Mouse (Mus musculus) forebrain, embryonic 16.5 days (tissue): ENCODE results near the gene Speg. TPM values are rescaled to one million over a fixed set of nuclear protein-coding genes. Genes with fewer than 3 reads are reported as not detected.

Experiments
- ATAC-seq: fragments of 200-750 bp; cut with Nextera tagmentation; 2 replicates; pipeline ENCODE4 v1.8.0; 2017; ENCODE audit warnings: mild to moderate bottlenecking, moderate library complexity
- H3K27ac ChIP-seq: fragments of 300-500 bp; sonication (generic); 2 replicates; pipeline ENCODE4 v1.5.1; 2014; ENCODE audit warnings: low read length, control low read depth
- H3K27me3 ChIP-seq: fragments of 300-500 bp; sonication (generic); replicated peaks from 2 replicates; pipeline ENCODE4 v1.6.1; 2014; ENCODE audit warnings: low read length; ENCODE audit not compliant: control insufficient read depth, insufficient read depth
- H3K36me3 ChIP-seq: fragments of 300-500 bp; sonication (generic); 2 replicates; pipeline ENCODE4 v1.6.1; 2014; ENCODE audit not compliant: control insufficient read depth, insufficient read depth
- H3K4me1 ChIP-seq: fragments of 300-500 bp; sonication (generic); replicated peaks from 2 replicates; pipeline ENCODE4 v1.6.1; 2014; ENCODE audit warnings: low read length; ENCODE audit not compliant: control insufficient read depth, insufficient read depth
- H3K4me2 ChIP-seq: fragments of 300-500 bp; sonication (generic); 2 replicates; pipeline ENCODE4 v1.6.1; 2014; ENCODE audit warnings: mild to moderate bottlenecking, low read length, control low read depth
- H3K4me3 ChIP-seq: fragments of 300-500 bp; sonication (generic); replicated peaks from 2 replicates; pipeline ENCODE4 v1.5.1; 2014; ENCODE audit warnings: mild to moderate bottlenecking, low read length, control low read depth
- H3K9ac ChIP-seq: fragments of 300-500 bp; sonication (generic); replicated peaks from 2 replicates; pipeline ENCODE4 v1.6.1; 2014; ENCODE audit warnings: low read depth, low read length, control low read depth
- H3K9me3 ChIP-seq: fragments of 300-500 bp; sonication (generic); 2 replicates; pipeline ENCODE4 v1.6.1; 2016; ENCODE audit warnings: low read length; ENCODE audit not compliant: control insufficient read depth
- WGBS: fragments of 180-500 bp; shearing (Covaris S2); extraction: QIAGEN DNeasy Blood & Tissue Kit; methylation state at CpG from one replicate; pipeline ENCODE4 v1.1.7; 2014; 5-methylcytosine and 5-hydroxymethylcytosine counted together
- polyA plus RNA-seq: library from polyadenylated mRNA; unstranded; fragments of >200 nt; fragmentation: Nextera tagmentation; extraction: Ambion mirVana; gene quantifications from 2 replicates; pipeline ENCODE4 v1.2.1, GENCODE M21; 2015

Gene Speg
- polyA plus RNA-seq, 1 experiment from 2014 or later, result 12.9 TPM

DNA sequence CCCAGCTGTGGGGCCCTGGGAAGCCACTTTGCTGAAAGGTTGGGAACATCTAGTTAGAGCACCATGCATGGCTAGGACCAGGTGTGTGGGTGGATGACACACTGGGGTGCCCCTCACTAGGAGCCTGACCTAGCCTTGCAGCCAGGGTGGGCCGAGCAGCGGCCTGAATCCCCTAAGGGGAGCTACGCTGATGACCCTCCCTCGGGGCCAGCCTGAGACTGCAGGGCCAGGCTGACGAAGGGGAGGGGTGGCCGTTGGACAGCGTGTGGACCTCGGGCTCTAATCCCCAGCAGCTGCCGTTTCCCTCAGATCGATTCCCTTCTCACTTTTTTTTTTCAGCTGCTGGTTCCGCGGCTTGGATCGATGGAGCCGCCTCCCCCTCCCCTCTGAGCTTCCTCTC, 73.8 kb downstream of the Speg start:
- Histone ChIP-seq H3K4me3 (no peak overlapping the region), H3K4me2 (no peak overlapping the region), H3K9me3 (no peaks in the 10 kb centered on the region), H3K27me3 (peaks cover 30% of the 10 kb centered on the region), H3K4me1 (peaks cover 67% of the 10 kb centered on the region), H3K36me3 (no peaks in the 10 kb centered on the region), H3K9ac (no peak overlapping the region), H3K27ac (no peak overlapping the region)
- ATAC-seq, result no peak
- WGBS, result 2% methylated on average over 14 of the region's 14 CpGs

- H3K4me1 ChIP-seq, result peaks cover 61% of the 10 kb centered on the region
Measured at GRCm38 (mm10) chr1:75449377-75450135, 74.5 kb downstream of the Speg start.

DNA sequence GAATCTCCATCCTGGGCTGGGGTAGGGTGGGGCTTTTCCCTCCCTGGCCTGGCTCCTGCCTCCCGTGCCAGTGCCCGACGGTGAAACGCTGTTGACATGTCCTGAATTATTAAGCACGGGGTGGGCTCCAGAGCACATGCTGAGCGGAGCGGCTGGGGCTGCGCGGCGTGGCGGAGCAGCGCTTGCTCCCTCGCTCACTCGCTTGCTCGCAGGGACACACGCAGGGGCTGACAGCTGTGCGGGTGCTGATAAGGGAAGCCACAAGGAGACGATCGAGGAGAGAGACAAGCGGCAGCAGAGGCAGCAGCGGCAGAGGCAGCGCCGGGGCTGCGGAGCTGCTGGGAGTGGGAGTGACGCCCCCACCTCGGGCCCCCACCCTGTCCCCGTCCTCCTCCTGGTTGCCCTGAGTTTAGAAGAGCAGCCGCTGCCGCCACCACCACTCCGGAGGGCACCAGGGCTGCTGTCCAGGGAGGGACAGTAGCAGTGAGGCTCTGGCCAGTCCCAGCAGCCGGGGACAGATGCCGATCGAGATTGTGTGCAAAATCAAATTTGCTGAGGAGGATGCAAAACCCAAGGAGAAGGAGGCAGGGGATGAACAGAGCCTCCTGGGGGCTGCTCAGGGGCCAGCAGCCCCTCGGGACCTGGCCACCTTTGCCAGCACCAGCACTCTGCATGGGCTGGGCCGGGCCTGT, 75.4 kb downstream of the Speg start, which contains the start of gene Asic4:
TSS of gene Asic4 (plus strand) at position 123 of the 692 bp plus-strand sequence.
- Histone ChIP-seq H3K9me3 (no peaks in the 10 kb centered on the region), H3K4me2 (peak within 1 kb of the TSS; percentile 46), H3K27ac (no peak within 1 kb of the TSS), H3K4me3 (peak within 1 kb of the TSS; percentile 18), H3K9ac (peak within 1 kb of the TSS; percentile 14), H3K4me1 (peaks cover 52% of the 10 kb centered on the region), H3K36me3 (no peaks in the 10 kb centered on the region), H3K27me3 (peaks cover 30% of the 10 kb centered on the region)
- 3% methylated on average over 34 of the region's 35 CpGs for WGBS
- peak; percentile 18; the same call in 1 of the 2 replicates for ATAC-seq

More at GRCm38 (mm10) chr1:75449377-75450135, 74.5 kb downstream of the Speg start:
- 6% methylated on average over 8 of the region's 8 CpGs for WGBS
- Histone ChIP-seq H3K27ac (no peak overlapping the region), H3K9ac (no peak overlapping the region), H3K9me3 (no peaks in the 10 kb centered on the region), H3K4me2 (peak overlapping the region; percentile 46), H3K4me3 (no peak overlapping the region), H3K36me3 (no peaks in the 10 kb centered on the region), H3K27me3 (peaks cover 30% of the 10 kb centered on the region)
- ATAC-seq, result no peak

- Histone ChIP-seq H3K9me3 (no peaks in the 10 kb centered on the region), H3K4me1 (peaks cover 46% of the 10 kb centered on the region), H3K27me3 (peaks cover 30% of the 10 kb centered on the region), H3K4me3 (no peak overlapping the region), H3K9ac (no peak overlapping the region), H3K36me3 (no peaks in the 10 kb centered on the region), H3K4me2 (no peak overlapping the region), H3K27ac (no peak overlapping the region)
- ATAC-seq, result no peak
- WGBS, result 55% methylated on average over 5 of the region's 5 CpGs
Measured at GRCm38 (mm10) chr1:75451900-75452299, 76.8 kb downstream of the Speg start.

DNA sequence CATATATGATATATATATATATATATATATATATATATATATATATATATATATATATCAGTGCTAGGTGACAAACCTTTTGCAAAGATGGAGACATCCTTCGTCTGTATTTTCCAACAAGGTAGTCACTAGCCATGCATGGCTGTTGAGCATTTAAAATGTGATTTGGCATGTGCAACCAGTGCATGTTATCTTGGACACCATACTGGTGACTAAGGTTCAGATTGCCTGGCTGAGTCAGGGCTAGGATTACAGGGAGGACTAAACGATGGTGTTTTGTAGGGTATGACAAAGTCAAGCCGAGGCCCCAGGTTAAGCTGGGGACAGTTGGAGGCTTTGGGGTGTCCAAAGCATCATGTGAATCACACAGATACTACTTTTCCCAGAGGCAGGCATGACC, 80.3 kb downstream of the Speg start:
- no peaks in the 10 kb centered on the region for H3K9me3 ChIP-seq
- H3K4me3 ChIP-seq, result no peak overlapping the region
- peaks cover 21% of the 10 kb centered on the region for H3K27me3 ChIP-seq
- ATAC-seq, result no peak
- H3K36me3 ChIP-seq, result no peaks in the 10 kb centered on the region
- H3K27ac ChIP-seq, result no peak overlapping the region
- WGBS, result 74% methylated on average over 3 of the region's 3 CpGs
- H3K4me1 ChIP-seq, result peaks cover 33% of the 10 kb centered on the region
- no peak overlapping the region for H3K4me2 ChIP-seq
- no peak overlapping the region for H3K9ac ChIP-seq

DNA sequence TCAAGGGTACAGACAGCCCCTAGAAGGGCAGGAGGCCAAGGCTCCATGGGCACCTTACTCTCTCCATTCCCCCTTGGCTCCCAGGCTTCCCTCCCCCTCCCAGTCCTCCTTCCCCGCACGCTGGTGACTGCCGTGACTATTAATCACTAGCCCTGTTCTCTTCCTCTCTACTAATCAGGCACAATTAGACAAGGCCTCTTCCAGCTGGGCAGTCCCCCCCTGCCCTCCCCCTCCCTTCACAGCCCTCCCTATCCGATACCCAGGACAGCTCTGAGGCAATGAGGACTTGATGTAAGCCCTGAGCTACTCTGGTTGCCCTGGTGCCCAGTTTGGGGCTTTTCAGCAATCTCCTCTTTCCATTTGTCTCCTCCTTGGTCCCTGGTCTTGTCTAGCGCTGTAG, 80.9 kb downstream of the Speg start:
- Histone ChIP-seq H3K9me3 (no peaks in the 10 kb centered on the region), H3K4me2 (no peak overlapping the region), H3K27ac (no peak overlapping the region), H3K9ac (no peak overlapping the region), H3K36me3 (no peaks in the 10 kb centered on the region), H3K4me1 (peaks cover 28% of the 10 kb centered on the region), H3K27me3 (peaks cover 18% of the 10 kb centered on the region), H3K4me3 (no peak overlapping the region)
- ATAC-seq, result peak; percentile 47
- WGBS, result 15% methylated on average over 5 of the region's 5 CpGs

DNA sequence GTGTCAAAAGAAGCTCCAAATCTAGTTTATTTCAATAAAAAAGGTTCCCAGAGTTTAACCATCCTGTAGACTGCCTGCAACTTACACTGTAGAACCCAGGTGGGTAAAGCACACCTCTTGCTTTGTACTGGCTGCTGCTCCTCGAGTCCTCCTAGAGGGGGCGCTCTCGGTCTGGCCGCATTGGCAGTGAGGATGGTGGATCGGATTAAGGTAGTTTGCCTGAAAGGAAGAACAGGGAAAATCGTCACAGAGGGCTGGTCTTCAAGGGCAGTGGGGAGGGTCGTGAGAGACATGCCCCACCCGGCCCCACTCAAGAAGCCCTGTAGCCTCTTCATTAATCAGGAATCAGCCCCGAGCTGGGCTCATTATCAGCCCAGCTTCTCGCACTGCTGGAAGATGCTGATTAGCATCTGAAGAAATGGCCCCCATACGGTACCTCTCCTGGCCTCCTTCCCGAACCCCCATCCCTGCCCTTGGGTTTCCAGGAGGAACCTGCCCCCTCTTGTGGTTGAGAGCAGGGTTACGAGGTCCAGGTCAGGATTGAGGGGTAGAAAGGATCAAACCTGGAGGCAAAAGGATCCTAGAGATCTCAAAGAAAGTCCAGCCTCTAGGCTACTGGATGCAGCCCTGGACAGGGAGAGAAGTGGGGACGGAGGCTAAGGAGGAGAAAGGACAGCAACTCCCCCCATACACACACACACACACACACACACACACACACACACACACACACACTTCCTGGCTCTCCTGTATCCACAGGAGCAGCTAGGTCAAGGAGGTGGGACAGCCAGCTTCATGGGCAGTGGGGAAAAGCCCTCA, 81.9 kb downstream of the Speg start:
- 5% methylated on average over 14 of the region's 14 CpGs for WGBS
- no peaks in the 10 kb centered on the region for H3K36me3 ChIP-seq
- H3K4me3 ChIP-seq, result no peak overlapping the region
- H3K27ac ChIP-seq, result no peak overlapping the region
- no peak overlapping the region for H3K4me2 ChIP-seq
- no peak overlapping the region for H3K9ac ChIP-seq
- H3K9me3 ChIP-seq, result no peaks in the 10 kb centered on the region
- H3K4me1 ChIP-seq, result peaks cover 28% of the 10 kb centered on the region
- no peak for ATAC-seq
- peaks cover 11% of the 10 kb centered on the region; the same call in 1 of the 2 replicates for H3K27me3 ChIP-seq

DNA sequence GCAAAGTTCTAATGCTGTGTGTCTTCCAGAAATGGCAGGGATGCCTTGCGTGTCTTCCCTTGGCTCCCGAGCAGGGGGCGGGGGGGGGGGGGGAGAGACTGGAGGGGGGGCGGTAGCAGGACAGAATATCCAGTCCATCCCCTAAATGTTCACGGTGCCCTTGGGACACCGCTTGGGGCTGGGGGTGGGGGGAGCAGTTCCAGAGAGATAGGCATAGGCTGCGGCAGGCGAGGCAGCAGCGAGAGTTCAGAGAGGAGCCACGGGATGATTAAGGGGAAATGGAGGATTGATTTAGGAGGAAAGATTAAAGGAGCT, 82.6 kb downstream of the Speg start:
- Histone ChIP-seq H3K9me3 (no peaks in the 10 kb centered on the region), H3K27ac (no peak overlapping the region), H3K4me3 (no peak overlapping the region), H3K9ac (no peak overlapping the region; the same call in 1 of the 2 replicates), H3K4me1 (peaks cover 28% of the 10 kb centered on the region), H3K27me3 (peaks cover 5% of the 10 kb centered on the region; the same call in 1 of the 2 replicates), H3K4me2 (no peak overlapping the region), H3K36me3 (no peaks in the 10 kb centered on the region)
- no peak for ATAC-seq
- 5% methylated on average over 9 of the region's 10 CpGs for WGBS
